Mouse (Mus musculus): ENCODE measurements around the gene Pcolce.
A peak's percentile ranks its signal among the peaks of the same experiment; 100 is the strongest.

Pcolce gene

GRCm38 (mm10) chr5:137590507-137590906, 23.1 kb downstream of the Pcolce start:
- DNase-seq: no peak

- DNase-seq: peak; percentile 78
These were observed 28.6 kb downstream of the Pcolce start for GRCm38 (mm10) chr5:137584976-137585375.

GRCm38 (mm10) chr5:137583670-137584169, 29.9 kb downstream of the Pcolce start:
- DNase-seq: no peak

GRCm38 (mm10) chr5:137582702-137583101, 30.9 kb downstream of the Pcolce start:
- no peak for DNase-seq

GRCm38 (mm10) chr5:137580246-137580645, 33.3 kb downstream of the Pcolce start:
- DNase-seq: no peak

GRCm38 (mm10) chr5:137574470-137574901, 39.1 kb downstream of the Pcolce start:
- DNase-seq: no peak

- DNase-seq: no peak
These were observed 42.6 kb downstream of the Pcolce start for GRCm38 (mm10) chr5:137570691-137571586.

- DNase-seq: no peak
These were observed 43.4 kb downstream of the Pcolce start for GRCm38 (mm10) chr5:137570181-137570580.

- DNase-seq: peak; percentile 68
These were observed 43.9 kb downstream of the Pcolce start, which contains the start of gene Tfr2 for GRCm38 (mm10) chr5:137569665-137570064. Gene Tfr2 (plus strand): TSS chr5:137569840.

- no peak for DNase-seq
These were observed 44.6 kb downstream of the Pcolce start for GRCm38 (mm10) chr5:137569031-137569430.

- DNase-seq: no peak
These were observed 45.3 kb downstream of the Pcolce start for GRCm38 (mm10) chr5:137568223-137568798.

- DNase-seq: no peak
These were observed 47.2 kb downstream of the Pcolce start for GRCm38 (mm10) chr5:137566416-137566815.

- DNase-seq: no peak
These were observed 47.8 kb downstream of the Pcolce start for GRCm38 (mm10) chr5:137565744-137566143.

- DNase-seq: no peak
These were observed 50.6 kb downstream of the Pcolce start for GRCm38 (mm10) chr5:137562965-137563364.

GRCm38 (mm10) chr5:137561556-137561955, 52.0 kb downstream of the Pcolce start:
- no peak for DNase-seq
